Mouse (Mus musculus) CH12.LX (cell line): ENCODE results near the gene Unc5cl. TPM values are rescaled to one million over a fixed set of nuclear protein-coding genes. Genes with fewer than 3 reads are reported as not detected.

Experiments
- DNase-seq: peaks from one replicate; pipeline ENCODE4 v3.0.0-alpha.2; 2013; ENCODE audit errors: extremely low read depth
- H3K27ac ChIP-seq: 2 replicates; pipeline ENCODE4 v1.5.1; 2012; ENCODE audit warnings: low read depth, mild to moderate bottlenecking, control low read depth, moderate library complexity; ENCODE audit not compliant: insufficient read depth
- H3K27me3 ChIP-seq: replicated peaks from 2 replicates; pipeline ENCODE3; 2012; ENCODE audit warnings: inconsistent platforms
- H3K36me3 ChIP-seq, 2 experiments: replicated peaks in 1 of 2; 2 replicates each; pipeline versions ENCODE3 to v1.6.1; 2012; ENCODE audit warnings: inconsistent platforms in 1 of 2, low read length in 1 of 2, mild to moderate bottlenecking in 1 of 2, mixed read lengths in 1 of 2, moderate library complexity in 1 of 2; ENCODE audit not compliant: control insufficient read depth in 1 of 2, insufficient read depth in 1 of 2
- H3K4me1 ChIP-seq, 2 experiments: 2 replicates each; pipeline ENCODE4 v1.6.1; 2012; ENCODE audit warnings: inconsistent platforms in 1 of 2, moderate library complexity in 1 of 2; ENCODE audit not compliant: insufficient read depth in 2 of 2, control insufficient read depth in 1 of 2
- H3K4me2 ChIP-seq: 2 replicates; pipeline ENCODE4 v1.6.1; 2012; ENCODE audit warnings: low read depth, mild to moderate bottlenecking, control low read depth; ENCODE audit not compliant: poor library complexity, insufficient read depth, severe bottlenecking
- H3K4me3 ChIP-seq, 3 experiments: fragments of 150-350 bp in 1 of 3; sonication (generic) in 1 of 3; replicated peaks in 1 of 3; 2 replicates each; pipeline versions ENCODE3 to v1.5.1; 2011 to 2012; ENCODE audit warnings: low read depth in 2 of 3, low read length in 2 of 3, mild to moderate bottlenecking in 2 of 3, moderate library complexity in 2 of 3, control low read depth in 1 of 3, improper control_type of control experiment in 1 of 3, inconsistent platforms in 1 of 3, mixed read lengths in 1 of 3; ENCODE audit not compliant: poor library complexity in 1 of 3
- H3K79me2 ChIP-seq: replicated peaks from 2 replicates; pipeline ENCODE4 v1.6.1; 2012; ENCODE audit warnings: mild to moderate bottlenecking, moderate library complexity; ENCODE audit not compliant: control insufficient read depth, poor library complexity, insufficient read depth, severe bottlenecking; ENCODE audit errors: extremely low read depth
- H3K9ac ChIP-seq: 2 replicates; pipeline ENCODE4 v1.6.1; 2012; ENCODE audit warnings: low read depth, mild to moderate bottlenecking, control low read depth, moderate library complexity; ENCODE audit not compliant: insufficient read depth
- H3K9me3 ChIP-seq: replicated peaks from 2 replicates; pipeline ENCODE3; 2012; ENCODE audit warnings: low read length, inconsistent platforms, mixed read lengths
- CHD2 ChIP-seq: IDR thresholded peaks from 2 replicates; pipeline ENCODE4 v1.6.1; 2011; ENCODE audit warnings: low read length, improper control_type of control experiment
- E2F4 ChIP-seq: IDR thresholded peaks from 2 replicates; pipeline ENCODE4 v1.6.1; 2011; ENCODE audit warnings: low read depth, low read length, improper control_type of control experiment; ENCODE audit not compliant: insufficient replicate concordance
- ELF1 ChIP-seq: IDR thresholded peaks from 2 replicates; pipeline ENCODE4 v1.6.1; 2014; ENCODE audit warnings: low read depth, mild to moderate bottlenecking, inconsistent platforms, low read length, improper control_type of control experiment
- EP300 ChIP-seq: IDR thresholded peaks from 2 replicates; pipeline ENCODE4 v1.6.1; 2011; ENCODE audit warnings: low read length, improper control_type of control experiment
- ETS1 ChIP-seq: conservative IDR thresholded peaks from 2 replicates; pipeline ENCODE4 v1.6.1; 2012; ENCODE audit warnings: low read depth, mild to moderate bottlenecking, inconsistent platforms, low read length, improper control_type of control experiment, moderate library complexity
- IRF4 ChIP-seq: IDR thresholded peaks from 2 replicates; pipeline ENCODE4 v1.6.1; 2014; ENCODE audit warnings: low read depth, mild to moderate bottlenecking, inconsistent platforms, low read length, improper control_type of control experiment
- KAT2A ChIP-seq: IDR thresholded peaks from 2 replicates; pipeline ENCODE4 v1.6.1; 2012; ENCODE audit warnings: low read length, improper control_type of control experiment, inconsistent platforms; ENCODE audit not compliant: insufficient replicate concordance
- MAZ ChIP-seq: IDR thresholded peaks from 2 replicates; pipeline ENCODE4 v1.6.1; 2012; ENCODE audit warnings: low read depth, mild to moderate bottlenecking, inconsistent platforms, low read length, improper control_type of control experiment, moderate library complexity
- MYC ChIP-seq: IDR thresholded peaks from 2 replicates; pipeline ENCODE4 v1.6.1; 2011; ENCODE audit warnings: low read depth, mild to moderate bottlenecking, improper control_type of control experiment, low read length
- NRF1 ChIP-seq: IDR thresholded peaks from 2 replicates; pipeline ENCODE4 v1.6.1; 2014; ENCODE audit warnings: low read depth, mild to moderate bottlenecking, inconsistent platforms, low read length, improper control_type of control experiment, moderate library complexity
- RAD21 ChIP-seq: IDR thresholded peaks from 2 replicates; pipeline ENCODE4 v1.6.1; 2011; ENCODE audit warnings: low read depth, mild to moderate bottlenecking, low read length, improper control_type of control experiment, moderate library complexity
- SIN3A ChIP-seq: IDR thresholded peaks from 2 replicates; pipeline ENCODE4 v1.6.1; 2012; ENCODE audit warnings: low read length, improper control_type of control experiment, inconsistent platforms
- SMC3 ChIP-seq: IDR thresholded peaks from 2 replicates; pipeline ENCODE4 v1.6.1; 2011; ENCODE audit warnings: low read depth, low read length, improper control_type of control experiment
- TCF12 ChIP-seq: IDR thresholded peaks from 2 replicates; pipeline ENCODE4 v1.6.1; 2014; ENCODE audit warnings: low read depth, mild to moderate bottlenecking, inconsistent platforms, low read length, improper control_type of control experiment
- UBTF ChIP-seq: IDR thresholded peaks from 2 replicates; pipeline ENCODE4 v1.6.1; 2012; ENCODE audit warnings: low read depth, mild to moderate bottlenecking, inconsistent platforms, low read length, improper control_type of control experiment, moderate library complexity
- ZMIZ1 ChIP-seq: IDR thresholded peaks from 2 replicates; pipeline ENCODE4 v1.6.1; 2012; ENCODE audit warnings: low read depth, mild to moderate bottlenecking, inconsistent platforms, low read length, improper control_type of control experiment
- dilution Hi-C: fragments of 300-500 bp; cut with MboI; formaldehyde crosslinking; loops from 2 replicates; pipeline ENCODE4 v1.14.3; 2020; ENCODE audit warnings: low sequenced_read_pairs; ENCODE audit not compliant: extremely low pct_unique_long_range_greater_than_20kb, extremely low pct_ligation_motif_present
- in situ Hi-C: fragments of 300-500 bp; cut with MboI; formaldehyde crosslinking; loops from 3 replicates; pipeline ENCODE4 v1.14.3; 2019; ENCODE audit warnings: low sequenced_read_pairs, low pct_ligation_motif_present, low pct_unique_long_range_greater_than_20kb, mixed read lengths
- polyA plus RNA-seq: library from polyadenylated mRNA; unstranded; fragments of >175 nt; gene quantifications from 2 replicates; pipeline ENCODE4 v1.2.1, GENCODE M21; 2012; ENCODE audit warnings: low read depth; ENCODE audit not compliant: insufficient read length
- total RNA-seq, 2 experiments: library from RNA; depleted of rRNA; stranded (reverse); fragments of 300-350 nt in 1 of 2; fragments of >200 nt in 1 of 2; gene quantifications; 2 replicates each; pipeline ENCODE4 v1.2.3; 2012 to 2014

Gene Unc5cl
- total and polyA plus RNA-seq, 3 experiments = 0.09 to 0.21 TPM; not detected in 1

DNA sequence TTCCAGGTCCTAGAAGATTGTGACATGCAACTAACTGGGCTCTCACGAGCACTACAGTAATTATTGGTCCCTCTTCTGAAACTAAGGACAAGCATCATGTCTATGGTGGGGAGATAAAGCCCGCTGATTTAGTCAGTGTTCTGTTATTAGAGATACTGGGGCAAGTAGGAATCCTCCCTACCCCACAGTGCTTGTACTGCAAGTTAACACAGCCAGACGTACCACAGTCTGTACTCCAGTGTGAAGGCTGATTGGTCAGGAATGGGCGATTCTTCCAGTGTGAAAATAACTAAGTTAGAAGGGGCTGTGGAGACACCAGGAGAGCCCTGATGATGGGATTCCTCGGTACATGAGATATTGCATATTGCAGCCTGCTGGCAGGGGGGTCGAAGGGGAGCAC, 37.2 kb upstream of the Unc5cl start:
- Histone ChIP-seq H3K4me1 (peaks cover 3 to 13% of the 10 kb centered on the region in 2 experiments; a peak in 1 of 4 replicates), H3K27me3 (no peaks in the 10 kb centered on the region), H3K4me3 (no peak overlapping the region), H3K36me3 (peaks cover 35 to 77% of the 10 kb centered on the region in 2 experiments), H3K79me2 (no peaks in the 10 kb centered on the region), H3K4me2 (no peak overlapping the region), H3K9ac (no peak overlapping the region), H3K27ac (no peak overlapping the region), H3K9me3 (no peaks in the 10 kb centered on the region)
- no peak for TF ChIP-seq MAZ
- in situ Hi-C loops (no loop called here), dilution Hi-C loops (no loop called here)
- no peak for DNase-seq

- no peak overlapping the region for H3K27ac ChIP-seq
- DNase-seq = no peak
These were observed 36.5 kb upstream of the Unc5cl start for GRCm38 (mm10) chr17:48418174-48418573.

GRCm38 (mm10) chr17:48418781-48419180, 35.9 kb upstream of the Unc5cl start:
- DNase-seq = no peak
- Histone ChIP-seq H3K36me3 (peaks cover 32 to 71% of the 10 kb centered on the region in 2 experiments), H3K4me2 (no peak overlapping the region), H3K9me3 (no peaks in the 10 kb centered on the region), H3K4me3 (no peak overlapping the region), H3K4me1 (peaks cover 0 to 10% of the 10 kb centered on the region in 2 experiments; a peak in 1 of 4 replicates), H3K27ac (no peak overlapping the region), H3K9ac (no peak overlapping the region), H3K27me3 (no peaks in the 10 kb centered on the region), H3K79me2 (no peaks in the 10 kb centered on the region)
- dilution Hi-C loops = no loop called here
- in situ Hi-C loops = no loop called here
- TF ChIP-seq ZMIZ1 (no peak), SIN3A (no peak), ETS1 (no peak), EP300 (no peak), E2F4 (no peak), UBTF (no peak), CHD2 (no peak), MYC (no peak), SMC3 (no peak), RAD21 (no peak), TCF12 (no peak), KAT2A (no peak), NRF1 (no peak)

More at GRCm38 (mm10) chr17:48418174-48418573, 36.5 kb upstream of the Unc5cl start:
- peak; percentile 15; the same call in 1 of the 2 replicates for TF ChIP-seq IRF4
- no peak for TF ChIP-seq ELF1
- H3K4me2 ChIP-seq = no peak overlapping the region
- no peak overlapping the region for H3K9ac ChIP-seq
- in situ Hi-C loops = no loop called here
- no peaks in the 10 kb centered on the region for H3K27me3 ChIP-seq
- H3K9me3 ChIP-seq = no peaks in the 10 kb centered on the region
- H3K36me3 ChIP-seq = peaks cover 32 to 73% of the 10 kb centered on the region in 2 experiments
- H3K79me2 ChIP-seq = no peaks in the 10 kb centered on the region
- dilution Hi-C loops = no loop called here
- H3K4me3 ChIP-seq = no peak overlapping the region
- peaks cover 0 to 10% of the 10 kb centered on the region in 2 experiments; a peak in 1 of 4 replicates for H3K4me1 ChIP-seq
